Mouse (Mus musculus): ENCODE data around the gene Epb41. TPM values are rescaled to one million over a fixed set of nuclear protein-coding genes. Genes with fewer than 3 reads are reported as not detected.

The Epb41 gene
- total RNA-seq (2021): 10 to 100 TPM; 16.8 to 24.1 TPM

DNA sequence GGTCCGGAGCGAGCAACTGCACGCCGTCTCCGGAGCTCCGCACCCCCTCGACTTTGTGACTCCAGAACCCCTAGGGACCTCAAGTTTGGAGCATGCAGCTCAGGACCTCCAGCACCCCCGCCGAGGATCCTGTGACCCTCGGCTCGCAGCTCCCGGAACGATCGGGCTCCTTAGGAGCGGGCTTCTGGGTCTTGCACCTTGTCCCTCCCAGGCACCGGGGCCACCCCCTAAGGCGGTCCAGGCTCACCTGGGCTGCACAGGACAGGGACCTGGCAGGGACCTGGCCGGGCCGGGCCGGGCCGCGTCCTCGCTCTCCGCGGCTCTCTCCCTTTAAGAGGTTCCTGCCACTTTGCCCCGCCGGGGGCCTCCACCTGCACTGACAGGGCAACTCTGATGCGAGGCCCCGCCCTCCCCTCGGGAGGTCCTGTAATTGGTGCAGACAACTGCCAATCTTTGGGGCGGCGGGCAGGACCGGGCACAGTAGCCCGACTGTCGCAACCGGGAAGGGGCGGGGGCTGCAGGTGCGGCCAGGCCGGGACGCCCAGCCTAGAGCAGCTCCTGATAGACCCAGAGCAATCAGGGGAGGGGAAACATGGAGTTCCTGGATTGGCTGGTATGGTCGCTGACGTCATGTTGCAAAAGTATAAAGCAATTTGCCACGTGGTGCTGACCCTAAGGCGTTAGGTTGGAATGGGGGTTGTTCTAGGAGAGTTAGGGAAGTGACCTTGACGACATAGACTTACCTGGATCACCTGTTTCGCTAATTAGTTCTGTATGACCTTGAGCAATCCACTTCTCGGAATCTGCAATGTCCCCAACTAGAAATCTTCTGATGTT lies at the start of gene Epb41:
TSS of gene Epb41 (minus strand) at position 389 of the 837 bp plus-strand sequence.
- peak; percentile 89 to 94 for DNase-seq (ENCODE audit: extremely low spot score in 1 of 2, low spot score in 1 of 2)

DNA sequence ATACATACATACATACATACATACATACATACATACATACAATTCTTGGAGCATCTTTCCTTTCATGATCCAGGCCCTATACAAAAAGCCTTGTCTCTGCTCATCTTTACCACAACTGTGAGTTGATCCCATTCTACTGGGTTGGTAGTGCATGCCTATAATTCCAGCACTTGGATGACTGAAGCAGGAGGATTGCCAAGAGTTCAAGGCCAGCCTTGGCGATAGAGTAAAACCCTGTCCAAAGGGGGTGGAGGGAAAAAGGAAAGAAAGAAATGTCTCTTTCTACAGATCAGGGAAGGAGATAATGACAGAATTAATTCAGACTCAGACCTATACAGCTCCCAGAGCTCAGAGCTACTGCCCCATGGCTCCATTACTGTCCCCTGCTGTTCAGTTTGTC lies 48.0 kb upstream of the Epb41 start:
- DNase-seq (ENCODE audit: extremely low spot score in 1 of 2, low spot score in 1 of 2): no peak

DNA sequence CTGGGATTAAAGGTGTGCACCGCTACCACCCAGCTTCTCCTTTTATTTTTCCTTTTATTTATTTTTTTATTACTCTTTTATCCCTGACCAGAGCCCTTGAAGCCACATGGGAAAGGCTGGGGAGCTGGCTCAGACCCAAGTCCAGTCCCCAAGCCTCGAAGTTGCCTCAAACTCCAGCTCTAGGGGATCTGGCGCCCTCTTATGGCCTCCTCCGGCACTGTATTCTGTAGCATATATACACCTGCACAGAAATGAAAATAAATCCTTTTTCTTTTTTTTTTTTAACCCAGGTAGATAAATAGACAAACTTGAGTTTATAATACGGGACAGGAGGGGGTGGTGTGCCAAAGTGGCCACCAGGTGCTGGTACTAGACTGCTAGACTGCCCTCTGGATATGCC lies 46.6 kb upstream of the Epb41 start:
- no peak for DNase-seq (ENCODE audit: extremely low spot score in 1 of 2, low spot score in 1 of 2)

DNA sequence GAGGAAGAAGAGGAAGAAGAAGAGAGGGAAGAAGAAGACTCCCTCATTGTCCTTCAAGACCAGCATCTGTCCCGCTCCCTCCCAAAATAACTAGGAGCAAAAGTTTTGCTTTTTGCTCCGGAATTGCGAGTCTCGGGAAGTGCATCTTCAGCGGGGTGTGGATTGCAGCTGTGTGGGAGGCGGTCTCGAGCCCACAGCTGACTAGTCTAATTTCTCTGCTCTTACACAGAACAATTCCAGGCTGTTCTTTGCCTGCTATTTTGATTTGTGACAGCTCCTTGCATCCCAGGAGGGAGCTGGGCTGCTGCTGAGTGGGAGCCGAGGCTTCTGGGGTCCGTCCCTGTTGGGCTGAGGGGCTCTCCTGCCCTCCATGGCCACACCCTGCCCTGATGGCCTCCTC lies 44.4 kb upstream of the Epb41 start:
- no peak for DNase-seq (ENCODE audit: extremely low spot score in 1 of 2, low spot score in 1 of 2)

DNA sequence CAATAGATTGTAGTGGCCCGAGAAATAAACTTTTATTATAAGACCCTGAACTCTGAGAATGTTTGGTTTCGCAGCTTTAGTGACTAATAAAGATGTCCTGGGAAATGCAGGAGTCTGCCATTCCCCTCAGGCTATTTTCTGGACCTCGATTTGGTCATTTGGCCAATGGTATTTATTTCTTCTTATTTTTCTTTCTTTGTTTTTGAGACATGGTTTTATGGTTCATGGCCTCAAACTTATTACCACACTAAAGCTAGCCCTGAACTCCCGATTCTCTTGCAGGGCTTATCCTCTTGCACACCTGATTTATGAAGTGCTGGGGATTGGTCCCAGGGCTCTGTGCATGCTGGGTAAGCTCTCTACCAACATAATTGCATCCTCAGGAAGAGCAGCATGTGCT lies 41.2 kb upstream of the Epb41 start:
- no peak for DNase-seq (ENCODE audit: extremely low spot score in 1 of 2, low spot score in 1 of 2)

DNA sequence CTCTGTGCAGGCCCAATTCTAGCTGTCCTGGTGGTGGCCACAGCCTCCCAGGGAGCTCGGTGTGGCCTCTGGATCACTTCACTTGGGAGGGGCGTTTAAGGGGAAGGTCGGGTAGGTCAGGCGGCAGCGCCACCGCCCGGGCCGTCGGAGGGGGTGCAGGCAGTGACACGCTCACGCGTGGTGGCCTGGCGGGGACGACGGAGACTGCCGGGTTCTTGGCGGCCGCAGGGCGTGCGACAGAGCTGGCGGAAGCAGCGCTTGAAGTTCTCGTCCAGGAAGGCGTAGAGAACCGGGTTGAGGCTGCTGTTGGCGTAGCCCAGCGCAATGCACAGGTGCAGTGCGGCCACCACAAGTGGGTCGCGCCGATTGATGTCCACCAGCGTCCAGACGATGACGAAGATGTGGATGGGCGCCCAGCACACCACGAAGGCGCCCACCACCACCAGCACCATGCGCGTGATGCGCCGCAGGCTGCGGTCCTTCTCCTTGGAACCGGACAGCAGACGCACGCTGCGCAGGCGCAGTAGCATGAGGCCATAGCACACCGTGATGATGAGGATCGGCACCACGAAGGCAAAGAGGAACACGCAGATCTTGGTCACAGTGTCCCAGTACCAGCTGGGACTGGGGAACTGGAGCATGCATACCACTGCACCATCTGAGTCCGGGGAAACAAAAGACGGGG lies 38.4 kb upstream of the Epb41 start:
- DNase-seq (ENCODE audit: extremely low spot score in 1 of 2, low spot score in 1 of 2): no peak

DNA sequence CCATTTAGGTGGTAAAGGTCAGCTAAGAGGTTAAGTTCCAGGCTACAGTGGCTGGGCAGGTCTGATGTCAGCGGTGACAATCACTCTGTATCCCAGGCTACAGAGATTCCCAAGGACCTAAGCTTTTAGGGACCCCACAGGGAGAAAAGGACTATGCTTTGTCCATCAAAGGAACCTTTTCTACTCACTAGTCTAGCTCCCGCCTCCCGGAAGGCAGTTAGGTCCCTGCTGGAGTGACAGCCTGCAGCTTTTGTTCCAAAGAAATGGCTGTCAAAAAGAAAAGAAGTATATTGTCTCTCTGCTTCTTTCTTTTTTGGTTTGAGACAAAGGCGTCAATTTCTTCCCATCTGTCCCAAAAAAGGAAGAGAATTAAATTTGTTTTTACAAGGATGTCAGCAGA lies 36.1 kb upstream of the Epb41 start:
- DNase-seq (ENCODE audit: extremely low spot score in 1 of 2, low spot score in 1 of 2): no peak

DNA sequence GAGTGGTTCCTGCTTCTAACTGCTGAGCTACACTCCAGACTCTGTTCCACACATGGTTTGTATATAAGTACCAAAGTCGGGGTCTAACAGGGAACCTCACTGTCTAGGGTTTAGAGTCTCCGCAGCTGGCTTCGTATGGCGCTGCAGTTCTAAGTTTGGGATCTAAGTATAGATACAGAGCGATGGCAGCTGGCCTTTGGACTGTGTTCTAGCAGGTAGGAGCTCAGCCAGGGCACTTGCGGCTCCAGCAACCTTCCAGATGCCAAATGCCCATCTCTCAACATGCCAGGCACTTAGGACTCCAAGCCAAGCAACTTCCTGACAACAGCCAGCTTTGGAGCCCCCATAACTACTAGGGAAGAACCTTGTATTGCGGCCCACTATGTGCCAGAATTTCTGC lies 33.1 kb upstream of the Epb41 start:
- DNase-seq (ENCODE audit: extremely low spot score in 1 of 2, low spot score in 1 of 2): no peak

DNA sequence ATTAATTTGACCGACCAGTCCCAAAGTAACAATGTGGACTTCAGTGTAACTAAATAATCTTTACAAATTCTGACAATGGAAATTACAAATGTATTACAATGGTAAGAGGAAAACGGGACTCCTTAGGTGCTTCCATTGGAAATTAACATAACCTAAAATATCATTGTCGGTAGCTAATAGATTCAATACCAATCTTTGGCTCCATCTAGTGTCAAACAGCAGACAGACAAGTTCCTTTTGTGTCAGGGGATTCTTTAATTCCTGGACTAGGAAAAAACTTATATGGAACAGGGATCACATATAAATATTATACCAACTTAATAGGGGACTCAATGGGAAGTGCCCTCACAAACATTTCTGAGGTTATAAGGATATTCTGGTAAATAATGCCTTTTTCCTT lies 26.0 kb upstream of the Epb41 start:
- no peak for DNase-seq (ENCODE audit: extremely low spot score in 1 of 2, low spot score in 1 of 2)

DNA sequence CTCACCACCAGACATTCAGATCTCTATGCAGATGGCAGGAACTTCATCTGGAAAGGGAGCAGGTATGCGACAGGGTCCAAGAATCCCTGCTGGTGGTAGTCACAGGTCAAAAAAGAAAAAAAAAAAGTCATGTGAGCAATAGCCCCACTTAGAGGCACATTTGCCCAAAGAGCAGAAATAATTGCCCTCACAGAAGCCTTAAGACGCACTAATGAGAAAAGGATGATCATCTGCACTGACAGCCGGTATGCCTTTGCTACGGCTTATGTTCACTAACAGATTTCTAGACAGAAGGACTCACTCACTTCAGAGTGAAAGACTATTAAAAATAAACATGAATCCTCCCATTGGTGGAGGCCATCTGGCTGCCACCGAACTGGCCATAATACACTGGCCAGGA lies 24.4 kb upstream of the Epb41 start:
- no peak for DNase-seq (ENCODE audit: extremely low spot score in 1 of 2, low spot score in 1 of 2)

DNA sequence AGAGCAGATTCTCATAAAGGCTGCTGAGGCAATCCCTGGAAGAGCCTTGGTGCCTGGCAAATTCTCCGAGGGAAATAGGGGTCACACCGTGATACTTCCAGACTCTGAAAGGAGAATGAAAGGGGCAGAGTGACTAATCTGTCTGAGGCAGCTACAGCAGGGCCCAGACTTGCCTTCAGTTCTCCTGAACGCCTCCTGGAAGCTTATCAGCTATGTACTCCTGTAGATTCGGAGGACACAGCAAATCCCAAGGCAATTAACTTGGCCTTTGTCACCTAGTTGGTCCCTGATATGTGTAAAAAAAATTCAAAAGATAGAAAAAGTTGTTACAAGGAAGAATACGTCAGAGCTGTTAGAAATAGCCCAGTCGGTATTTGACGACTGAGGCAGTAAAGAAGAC lies 19.9 kb upstream of the Epb41 start:
- no peak for DNase-seq (ENCODE audit: extremely low spot score in 1 of 2, low spot score in 1 of 2)

DNA sequence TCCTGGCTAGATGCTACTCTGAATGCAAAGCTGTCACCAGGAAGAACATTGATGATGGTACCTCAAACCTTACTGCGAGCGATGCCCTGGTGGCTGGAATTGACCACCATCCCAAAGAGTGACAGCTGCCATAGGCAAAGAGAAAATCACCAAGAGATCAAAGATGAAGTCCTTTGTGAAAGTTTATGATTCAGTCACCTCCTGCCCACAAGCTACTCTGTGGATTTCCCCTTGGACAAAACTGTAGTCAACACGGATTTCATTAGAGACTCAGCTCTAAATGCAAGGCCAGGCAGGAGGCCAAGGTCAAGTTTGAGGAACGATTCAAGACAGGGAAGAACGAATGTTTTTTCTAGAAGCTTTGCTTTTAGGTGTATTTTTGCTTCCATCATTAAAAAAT lies 18.8 kb upstream of the Epb41 start:
- no peak for DNase-seq (ENCODE audit: extremely low spot score in 1 of 2, low spot score in 1 of 2)

DNA sequence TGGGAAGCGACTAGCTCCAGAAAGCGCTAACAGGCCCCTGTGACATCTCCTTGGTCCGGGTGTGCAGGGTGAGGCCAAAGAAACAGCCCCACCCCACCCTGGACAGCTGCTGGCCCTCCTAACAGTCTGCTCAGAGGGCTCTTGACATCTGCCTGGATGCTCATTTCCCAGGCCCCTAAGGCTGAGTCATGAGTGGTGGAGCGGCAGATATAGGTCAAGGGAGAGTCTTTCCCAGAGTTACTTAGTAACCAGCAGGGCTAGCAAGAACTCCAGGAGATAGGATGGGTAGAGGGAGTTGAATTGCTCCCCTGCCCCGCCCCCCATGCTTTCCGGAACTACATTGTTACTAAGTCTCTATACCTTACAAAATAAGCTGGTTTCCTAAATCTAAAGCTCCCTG lies 18.0 kb upstream of the Epb41 start:
- no peak for DNase-seq (ENCODE audit: extremely low spot score in 1 of 2, low spot score in 1 of 2)

DNA sequence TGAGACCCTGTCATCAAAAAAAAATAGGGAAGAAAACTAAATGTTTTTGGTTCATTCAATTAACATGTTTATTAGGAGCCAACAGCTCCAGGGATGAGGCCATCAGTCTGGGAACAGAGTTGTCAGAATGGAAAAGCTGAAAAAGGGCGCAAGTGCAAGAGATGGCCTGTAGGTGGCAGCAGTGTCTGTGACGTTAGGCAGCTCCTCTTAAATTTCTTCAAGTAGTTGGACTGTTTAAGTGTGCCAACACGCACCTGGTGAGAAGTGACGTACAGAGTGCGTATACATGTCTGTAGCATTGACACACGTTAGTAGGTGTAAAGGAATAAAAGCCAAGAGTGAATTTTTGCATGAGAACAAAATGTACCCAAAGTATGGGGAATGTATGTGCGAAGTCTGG lies 13.8 kb upstream of the Epb41 start:
- DNase-seq (ENCODE audit: extremely low spot score in 1 of 2, low spot score in 1 of 2): peak in 1 of 2 experiments; percentile 68

DNA sequence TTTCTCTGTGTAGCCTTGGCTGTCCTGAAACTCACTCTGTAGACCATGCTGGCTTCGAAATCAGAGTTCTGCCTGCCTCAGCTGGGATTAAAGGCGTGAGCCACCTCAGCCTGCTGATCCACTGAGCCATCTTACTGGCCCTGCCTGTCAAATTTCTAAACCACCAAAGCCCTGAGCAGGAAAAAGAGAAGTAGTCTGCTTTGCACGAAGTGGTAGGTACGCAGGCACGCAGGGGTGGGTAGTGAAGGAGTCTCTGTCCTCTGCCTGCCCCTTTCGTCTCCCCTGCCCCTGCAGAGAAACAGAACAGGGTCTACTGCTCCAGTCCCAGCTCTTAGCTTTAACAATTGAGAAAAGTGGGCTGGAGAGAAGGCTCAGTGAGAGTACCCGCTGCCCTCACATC lies 10.0 kb upstream of the Epb41 start:
- DNase-seq (ENCODE audit: extremely low spot score in 1 of 2, low spot score in 1 of 2): no peak

DNA sequence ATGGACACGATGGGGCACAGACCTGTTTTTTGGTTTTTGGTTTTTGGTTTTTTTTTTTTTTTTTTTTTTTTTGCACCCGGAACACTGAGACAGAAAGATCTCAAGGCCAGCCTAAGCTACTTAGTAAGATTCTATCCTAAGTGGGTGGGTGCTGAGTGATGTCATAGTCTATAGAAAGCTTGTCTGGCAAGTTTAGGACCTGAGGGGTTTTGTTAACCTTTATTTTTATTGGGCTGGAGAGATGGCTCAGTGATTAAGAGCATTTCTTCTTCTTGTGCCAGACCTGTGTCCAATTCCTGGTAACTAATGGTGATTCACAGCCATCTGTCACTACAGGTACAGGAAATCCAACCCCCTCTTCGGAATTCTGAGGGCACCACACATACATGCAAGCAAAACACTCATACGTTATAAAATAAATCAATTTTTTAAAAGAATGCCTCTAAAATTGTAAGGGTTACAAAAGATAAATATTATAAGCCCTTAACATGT lies 5.4 kb upstream of the Epb41 start:
- DNase-seq (ENCODE audit: extremely low spot score in 1 of 2, low spot score in 1 of 2): no peak

DNA sequence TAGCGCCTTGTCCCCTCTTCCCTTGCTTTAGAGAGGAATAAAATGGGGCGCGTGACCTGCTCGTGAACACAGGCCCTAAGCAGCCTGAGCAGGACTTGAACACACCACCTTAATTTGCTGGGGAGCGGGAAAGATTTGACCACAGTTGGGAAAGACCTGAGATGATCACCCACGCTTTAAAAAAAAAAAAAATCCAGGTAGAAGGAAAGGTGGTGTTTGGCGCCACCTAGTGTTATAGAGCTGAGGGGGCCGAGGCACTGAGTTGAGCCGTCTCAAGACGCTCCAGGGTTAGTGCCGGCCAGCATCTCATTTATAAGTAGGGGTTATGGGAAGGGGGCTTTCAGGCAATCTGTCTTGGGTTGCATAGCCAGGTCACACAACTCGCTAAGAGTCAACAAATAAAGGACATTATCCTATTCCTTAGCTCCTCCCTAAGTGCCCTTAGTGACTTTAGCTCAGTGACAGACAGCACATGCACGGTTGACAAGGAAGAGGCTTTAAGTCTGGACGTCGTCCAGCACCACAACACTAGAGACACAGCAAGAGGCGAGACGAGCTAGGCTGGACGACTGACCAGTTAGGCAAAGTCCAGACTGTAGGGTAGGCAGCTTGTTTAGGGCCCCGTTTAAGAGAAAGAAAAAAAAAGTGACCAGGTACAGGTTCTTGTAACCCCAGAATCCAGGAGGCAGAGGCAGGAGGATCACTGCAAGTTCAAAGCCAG lies 4.6 kb upstream of the Epb41 start:
- peak; percentile 42 to 75 for DNase-seq (ENCODE audit: extremely low spot score in 1 of 2, low spot score in 1 of 2)

DNA sequence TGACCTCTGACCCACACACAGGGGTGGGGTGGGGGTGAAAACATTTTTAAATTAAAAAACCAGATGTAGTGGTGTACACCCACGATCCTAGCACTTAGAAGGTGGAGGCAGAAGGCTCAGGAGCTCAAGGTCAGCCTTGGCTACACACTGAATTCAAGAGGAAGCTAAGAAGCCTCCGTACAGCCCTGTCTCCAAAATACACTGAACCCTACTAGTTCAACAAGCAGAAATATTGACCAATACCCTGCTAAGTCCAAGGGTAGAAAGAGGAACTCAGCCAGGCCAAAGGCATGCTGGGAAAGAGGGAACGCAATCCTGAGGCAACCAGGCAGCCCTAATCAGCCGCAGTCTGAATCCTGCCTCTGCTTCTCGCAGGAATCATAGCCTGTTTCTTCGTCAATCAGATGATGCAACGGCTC lies 3.2 kb upstream of the Epb41 start:
- DNase-seq (ENCODE audit: extremely low spot score in 1 of 2, low spot score in 1 of 2): no peak

DNA sequence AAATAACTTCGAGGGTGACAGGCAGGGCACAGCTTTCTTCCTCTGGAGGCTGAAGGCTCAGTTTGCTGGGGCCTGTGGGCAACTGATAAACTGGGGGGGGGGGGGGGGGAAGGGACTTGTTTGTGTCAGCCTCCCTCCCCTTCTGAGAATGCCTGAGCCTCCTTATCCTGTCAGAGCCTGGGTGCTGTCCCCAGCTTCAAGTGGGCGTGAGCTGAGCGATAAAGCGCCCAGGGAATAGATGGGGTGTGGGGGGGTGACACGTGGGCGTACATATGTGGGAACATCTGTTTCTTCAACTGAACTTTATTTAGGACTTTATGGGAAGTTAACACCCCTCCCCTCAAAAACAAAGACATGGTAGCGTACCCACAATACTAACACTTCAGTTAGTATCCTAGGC lies 2.3 kb upstream of the Epb41 start:
- DNase-seq (ENCODE audit: extremely low spot score in 1 of 2, low spot score in 1 of 2): no peak

DNA sequence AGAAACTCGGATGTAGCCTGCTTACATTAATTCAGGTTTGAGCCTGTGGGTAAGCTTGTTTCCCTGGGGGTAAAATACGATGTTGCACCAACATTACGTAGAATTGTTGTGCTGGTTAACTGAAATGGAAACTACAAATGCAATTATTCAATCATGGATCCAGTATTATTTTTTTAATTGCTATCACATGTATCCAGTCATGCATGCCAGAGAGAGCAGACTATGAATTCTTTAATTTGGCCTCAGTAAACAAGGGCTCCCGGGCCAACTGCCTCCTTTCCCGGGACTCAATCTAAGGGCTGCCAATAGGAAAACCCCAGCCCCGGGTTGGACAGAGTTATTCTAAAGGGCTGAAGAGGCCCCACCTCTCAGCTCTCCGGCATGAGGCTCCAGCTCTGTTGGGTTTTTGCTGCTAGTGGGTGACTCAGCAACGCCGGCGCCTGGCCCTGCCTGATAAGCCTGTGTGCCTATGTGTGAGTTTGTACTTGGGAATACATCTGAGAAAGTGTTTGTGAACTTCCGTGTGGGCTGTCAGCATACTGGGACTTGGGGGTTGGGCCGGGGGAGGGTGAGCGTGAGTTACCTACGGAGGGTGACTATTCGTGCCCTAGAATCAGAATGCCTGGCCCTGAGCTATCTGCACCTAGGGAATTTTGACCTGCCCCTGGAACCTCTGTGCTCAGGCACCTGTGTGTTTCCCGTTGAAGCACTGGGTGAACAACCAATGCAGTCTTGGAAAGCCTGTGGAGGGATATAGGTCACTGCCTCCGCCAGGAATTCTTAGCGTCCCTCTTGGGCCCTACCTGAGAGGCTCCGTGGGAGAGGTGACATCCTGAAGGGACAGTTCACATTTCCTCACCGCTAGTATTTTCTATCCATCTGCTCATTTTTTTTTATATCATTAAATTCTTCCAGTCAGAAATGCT lies 1.6 kb upstream of the Epb41 start:
- no peak for DNase-seq (ENCODE audit: extremely low spot score in 1 of 2, low spot score in 1 of 2)
